Mouse (Mus musculus) midbrain, postnatal 0 days (tissue): ENCODE results near the gene Mzf1. TPM values are rescaled to one million over a fixed set of nuclear protein-coding genes. Genes with fewer than 3 reads are reported as not detected.
A peak's percentile ranks its signal among the peaks of the same experiment; 100 is the strongest.

Experiments used
- ATAC-seq: fragments of 200-750 bp; cut with Nextera tagmentation; 2 replicates; pipeline ENCODE4 v1.8.0; 2017; ENCODE audit warnings: moderate number of reproducible peaks, mild to moderate bottlenecking, moderate TSS enrichment, moderate library complexity; ENCODE audit not compliant: low FRiP score
- DNase-seq: peaks from one replicate; pipeline ENCODE4 v3.0.0-alpha.2; 2015; ENCODE audit warnings: low spot score
- H3K27ac ChIP-seq: fragments of 300-500 bp; sonication (generic); 2 replicates; pipeline ENCODE4 v1.5.1; 2014; ENCODE audit warnings: low read depth, mild to moderate bottlenecking, low read length, mixed read lengths
- H3K27me3 ChIP-seq: fragments of 300-500 bp; sonication (generic); 2 replicates; pipeline ENCODE4 v1.6.1; 2014; ENCODE audit warnings: low read length, control low read depth, mixed read lengths; ENCODE audit not compliant: insufficient read depth
- H3K36me3 ChIP-seq: fragments of 300-500 bp; sonication (generic); 2 replicates; pipeline ENCODE4 v1.6.1; 2014; ENCODE audit warnings: low read length, control low read depth, mixed read lengths; ENCODE audit not compliant: insufficient read depth
- H3K4me1 ChIP-seq: fragments of 300-500 bp; sonication (generic); 2 replicates; pipeline ENCODE4 v1.6.1; 2014; ENCODE audit warnings: mild to moderate bottlenecking, control low read depth, antibody characterized with exemption, low read length, mixed read lengths; ENCODE audit not compliant: insufficient read depth
- H3K4me2 ChIP-seq: fragments of 300-500 bp; sonication (generic); 2 replicates; pipeline ENCODE4 v1.6.1; 2014; ENCODE audit warnings: low read depth, mild to moderate bottlenecking, low read length, mixed read lengths; ENCODE audit not compliant: poor library complexity, severe bottlenecking
- H3K4me3 ChIP-seq: fragments of 300-500 bp; sonication (generic); 2 replicates; pipeline ENCODE4 v1.5.1; 2014; ENCODE audit warnings: low read depth, mild to moderate bottlenecking, low read length, moderate library complexity
- H3K9ac ChIP-seq: fragments of 300-500 bp; sonication (generic); replicated peaks from 2 replicates; pipeline ENCODE4 v1.6.1; 2014; ENCODE audit warnings: mild to moderate bottlenecking, low read length, moderate library complexity, mixed read lengths; ENCODE audit not compliant: poor library complexity, severe bottlenecking
- H3K9me3 ChIP-seq: fragments of 300-500 bp; sonication (generic); 2 replicates; pipeline ENCODE4 v1.6.1; 2016; ENCODE audit warnings: low read length, control low read depth
- CTCF ChIP-seq: IDR thresholded peaks from 2 replicates; pipeline ENCODE4 v1.5.1; 2016; ENCODE audit warnings: antibody characterized with exemption, mild to moderate bottlenecking
- WGBS: fragments of 180-500 bp; shearing (Covaris S2); extraction: QIAGEN DNeasy Blood & Tissue Kit; methylation state at CpG from one replicate; pipeline ENCODE4 v1.1.7; 2014; 5-methylcytosine and 5-hydroxymethylcytosine counted together
- polyA plus RNA-seq: library from polyadenylated mRNA; unstranded; fragments of >200 nt; fragmentation: Nextera tagmentation; extraction: Ambion mirVana; gene quantifications from 2 replicates; pipeline ENCODE4 v1.2.1, GENCODE M21; 2015
- total RNA-seq: library from RNA; depleted of rRNA; stranded (reverse); fragments of >200 nt; gene quantifications from 2 replicates; pipeline ENCODE4 v1.2.3, GENCODE M21; 2014

The Mzf1 gene
- total and polyA plus RNA-seq, 2 experiments from 2014 or later, result 12.2 to 14.4 TPM

DNA sequence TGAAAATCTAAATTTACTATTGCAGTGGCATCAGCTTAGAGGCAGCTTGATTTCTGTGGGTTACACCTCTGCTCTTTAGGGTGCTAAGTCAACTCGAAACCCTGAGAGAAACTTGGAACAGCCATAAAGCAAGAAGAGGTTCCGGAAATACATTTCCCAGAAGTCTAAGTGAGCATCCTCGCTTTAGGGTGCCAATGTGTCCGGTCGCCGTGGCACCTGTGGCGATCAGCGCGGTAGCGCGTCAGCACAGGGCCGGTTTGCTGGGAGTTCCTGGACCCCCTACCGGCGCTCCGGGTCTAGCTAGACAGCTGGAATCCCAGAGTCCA lies 640 bp downstream of the Mzf1 start:
- no peak; the same call in 1 of the 2 replicates for ATAC-seq
- H3K4me2 ChIP-seq, result peak overlapping the region; percentile 58
- TF ChIP-seq CTCF, result no peak
- no peaks in the 10 kb centered on the region; the same call in 1 of the 2 replicates for H3K36me3 ChIP-seq
- WGBS, result 2% methylated on average over 15 of the region's 15 CpGs
- no peaks in the 10 kb centered on the region for H3K27me3 ChIP-seq
- DNase-seq, result no peak
- peak overlapping the region; percentile 42 for H3K9ac ChIP-seq
- H3K9me3 ChIP-seq, result no peaks in the 10 kb centered on the region
- H3K4me3 ChIP-seq, result peak overlapping the region; percentile 58
- peak overlapping the region; percentile 81 for H3K27ac ChIP-seq
- peaks cover 5% of the 10 kb centered on the region; the same call in 1 of the 2 replicates for H3K4me1 ChIP-seq

DNA sequence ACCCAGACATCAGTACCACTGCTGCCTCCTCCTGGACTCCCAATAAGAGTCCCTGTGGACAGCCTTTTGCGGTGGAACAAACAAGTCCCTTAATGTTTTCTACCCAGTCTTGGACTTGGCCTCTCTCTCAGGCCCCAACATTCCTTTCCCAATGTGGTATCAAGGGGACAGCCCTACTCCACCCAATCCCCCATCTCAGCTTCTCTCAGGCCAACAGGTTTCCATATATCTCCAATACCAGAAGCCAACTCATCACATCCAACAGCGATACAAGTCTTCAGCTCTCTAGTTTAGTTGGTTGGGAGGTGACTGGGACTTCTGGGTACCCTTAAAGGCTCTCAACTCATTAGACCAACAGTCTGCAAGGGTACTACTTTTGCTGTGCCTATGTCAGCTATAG lies 1.1 kb downstream of the Mzf1 start:
- Histone ChIP-seq H3K9ac (peak overlapping the region; percentile 42), H3K4me1 (peaks cover 5% of the 10 kb centered on the region; the same call in 1 of the 2 replicates), H3K4me3 (peak overlapping the region; percentile 58), H3K27ac (peak overlapping the region; percentile 81; the same call in 1 of the 2 replicates), H3K9me3 (no peaks in the 10 kb centered on the region), H3K27me3 (no peaks in the 10 kb centered on the region), H3K4me2 (peak overlapping the region; percentile 58), H3K36me3 (no peaks in the 10 kb centered on the region; the same call in 1 of the 2 replicates)
- DNase-seq (no peak), ATAC-seq (no peak)
- WGBS, result 94% methylated on average over 2 of the region's 2 CpGs
- no peak for TF ChIP-seq CTCF

DNA sequence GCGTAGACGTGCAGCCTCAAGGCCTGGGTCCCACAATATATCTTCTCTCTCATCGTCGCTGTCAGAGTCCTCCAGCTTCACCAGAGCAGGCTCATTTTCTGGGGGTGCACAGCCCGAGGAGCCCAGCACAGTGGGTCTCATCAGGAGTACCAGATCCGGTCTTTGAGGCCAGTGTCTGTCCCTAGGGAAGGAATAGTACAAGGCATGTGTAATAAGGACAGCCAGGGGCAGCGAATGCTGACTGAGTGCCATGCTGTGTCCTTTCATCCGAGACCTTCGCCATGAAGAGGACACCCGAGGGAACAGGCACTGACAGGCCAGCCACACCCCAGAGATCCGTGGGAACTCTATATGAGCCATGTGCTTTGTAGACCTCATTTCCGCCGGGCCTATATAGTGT lies 1.6 kb downstream of the Mzf1 start:
- Histone ChIP-seq H3K4me1 (peaks cover 5% of the 10 kb centered on the region; the same call in 1 of the 2 replicates), H3K9ac (no peak overlapping the region), H3K27ac (no peak overlapping the region), H3K9me3 (no peaks in the 10 kb centered on the region), H3K36me3 (no peaks in the 10 kb centered on the region; the same call in 1 of the 2 replicates), H3K27me3 (no peaks in the 10 kb centered on the region), H3K4me3 (no peak overlapping the region), H3K4me2 (no peak overlapping the region)
- ATAC-seq (no peak), DNase-seq (no peak)
- TF ChIP-seq CTCF, result no peak
- WGBS, result 88% methylated on average over 13 of the region's 13 CpGs

DNA sequence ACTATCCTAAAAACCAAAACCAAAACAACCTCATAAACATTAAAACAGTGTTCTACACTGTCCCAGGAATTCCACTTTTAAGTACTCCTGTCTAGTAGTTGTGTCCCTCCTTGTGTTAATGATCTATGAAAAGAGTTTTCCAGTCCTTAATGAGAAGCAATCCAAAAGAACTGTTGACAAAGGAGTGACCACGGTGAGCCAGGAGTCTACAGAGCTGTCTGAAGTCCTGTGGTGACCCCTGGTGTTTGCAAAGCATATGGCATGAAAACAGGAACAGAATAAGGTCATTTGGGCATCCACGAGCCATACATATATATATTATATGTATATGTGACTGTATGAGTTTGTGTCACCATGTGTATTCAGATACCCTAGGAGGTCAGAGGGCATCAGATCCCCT lies 8.5 kb downstream of the Mzf1 start:
- Histone ChIP-seq H3K27ac (no peak overlapping the region), H3K9me3 (no peaks in the 10 kb centered on the region), H3K27me3 (peaks cover 10% of the 10 kb centered on the region; the same call in 1 of the 2 replicates), H3K4me3 (no peak overlapping the region), H3K4me1 (no peaks in the 10 kb centered on the region), H3K36me3 (no peaks in the 10 kb centered on the region), H3K9ac (no peak overlapping the region), H3K4me2 (no peak overlapping the region)
- peak; percentile 80 for TF ChIP-seq CTCF
- WGBS, result 3% methylated on average over 2 of the region's 2 CpGs
- ATAC-seq (0 out of 2 replicates have a peak, but pooled peaks have one; percentile 29), DNase-seq (peak; percentile 70)

DNA sequence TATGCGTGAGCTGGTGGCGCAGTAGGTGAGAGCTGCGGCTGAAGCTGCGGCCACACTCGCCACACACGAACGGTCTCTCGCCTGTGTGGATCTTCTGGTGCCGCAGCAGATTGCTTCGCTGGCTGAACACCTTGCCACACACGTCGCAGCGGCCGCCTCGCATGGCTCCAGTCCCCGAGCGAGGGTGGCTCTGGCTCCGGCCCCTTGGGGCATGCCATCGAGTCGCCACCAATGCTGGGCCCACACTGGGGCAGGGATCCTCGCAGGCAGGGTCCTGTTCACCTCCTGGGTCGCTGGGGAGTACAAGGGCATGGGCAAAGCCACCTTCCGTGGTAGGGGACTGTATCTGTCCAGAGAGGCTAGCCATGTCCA lies 10.3 kb downstream of the Mzf1 start:
- H3K27me3 ChIP-seq, result peaks cover 10% of the 10 kb centered on the region; the same call in 1 of the 2 replicates

DNA sequence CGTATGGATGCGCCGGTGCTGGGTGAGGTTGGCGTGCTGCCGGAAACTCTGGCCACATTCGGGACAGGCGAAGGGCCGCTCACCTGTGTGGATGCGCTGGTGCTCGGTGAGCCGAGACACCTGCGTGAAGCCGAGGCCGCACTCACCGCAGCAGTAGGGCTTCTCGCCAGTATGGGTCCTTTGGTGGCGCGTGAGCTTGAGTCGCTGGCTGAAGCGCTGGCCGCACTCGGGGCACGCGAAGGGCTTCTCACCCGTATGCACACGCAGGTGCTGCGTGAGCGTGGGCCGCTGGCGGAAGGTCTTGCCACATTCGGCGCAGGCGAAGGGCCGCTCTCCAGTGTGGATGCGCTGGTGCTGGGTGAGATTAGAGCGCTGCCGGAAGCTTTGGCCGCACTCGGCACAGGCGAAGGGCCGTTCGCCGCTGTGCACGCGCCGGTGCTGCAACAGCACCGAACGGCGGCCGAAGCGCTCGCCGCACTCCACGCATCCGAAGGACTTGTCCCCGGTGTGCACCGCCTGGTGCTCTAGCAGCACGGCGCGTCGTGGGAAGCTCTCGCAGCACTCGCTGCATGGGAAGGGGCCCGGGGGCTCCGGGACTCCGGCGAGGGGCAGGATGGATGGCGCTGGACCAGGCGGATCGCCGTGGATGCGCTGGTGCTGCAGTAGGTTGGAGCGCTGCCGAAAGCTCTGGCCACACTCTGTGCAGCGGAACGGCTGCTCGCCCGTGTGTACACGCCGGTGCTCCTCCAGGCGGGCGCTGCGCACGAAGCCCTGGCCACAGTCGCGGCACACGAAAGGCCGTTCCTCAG lies 10.9 kb downstream of the Mzf1 start:
- Histone ChIP-seq H3K27me3 (peaks cover 10% of the 10 kb centered on the region; the same call in 1 of the 2 replicates), H3K9ac (peak overlapping the region; percentile 72), H3K9me3 (no peaks in the 10 kb centered on the region), H3K36me3 (no peaks in the 10 kb centered on the region), H3K4me1 (peaks cover 7% of the 10 kb centered on the region; the same call in 1 of the 2 replicates), H3K27ac (peak overlapping the region; percentile 65), H3K4me3 (peak overlapping the region; percentile 39), H3K4me2 (peak overlapping the region; percentile 65)
- TF ChIP-seq CTCF, result no peak
- peak; percentile 48 for DNase-seq
- 3% methylated on average over 87 of the region's 88 CpGs for WGBS
- peak; percentile 63 for ATAC-seq

More for the DNA sequence above, 10.3 kb downstream of the Mzf1 start:
- H3K4me3 ChIP-seq, result peak overlapping the region; percentile 39
- peak overlapping the region; percentile 65 for H3K4me2 ChIP-seq
- peak overlapping the region; percentile 72 for H3K9ac ChIP-seq
- 3% methylated on average over 23 of the region's 23 CpGs for WGBS
- no peaks in the 10 kb centered on the region for H3K9me3 ChIP-seq
- ATAC-seq (peak; percentile 11), DNase-seq (no peak)
- H3K4me1 ChIP-seq, result 0 out of 2 replicates have a peak, but pooled peaks cover 1% of the 10 kb centered on the region
- no peak for TF ChIP-seq CTCF
- H3K36me3 ChIP-seq, result no peaks in the 10 kb centered on the region
- H3K27ac ChIP-seq, result peak overlapping the region; percentile 65
